Mouse (Mus musculus): ENCODE data around the gene Sec24c.

DNA sequence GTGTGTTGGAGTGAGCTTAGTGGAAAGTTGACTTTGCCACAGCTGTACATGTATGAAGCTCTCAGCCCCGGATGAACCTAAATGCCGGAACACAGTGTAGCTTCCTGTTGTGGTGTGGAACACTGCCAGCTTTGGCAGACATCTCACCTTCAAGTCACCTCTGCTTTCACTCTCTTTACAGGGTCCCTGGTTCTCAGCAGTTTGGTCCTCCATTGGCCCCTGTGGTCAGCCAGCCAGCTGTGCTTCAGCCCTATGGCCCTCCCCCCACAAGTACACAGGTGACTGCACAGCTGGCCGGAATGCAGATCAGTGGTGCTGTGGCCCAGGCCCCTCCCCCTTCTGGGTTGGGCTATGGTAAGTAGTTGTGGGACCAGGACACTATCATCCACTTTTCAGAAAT lies 8.4 kb downstream of the Sec24c start:
- TF ChIP-seq CTCF (IDR thresholded peaks at IDR 0.05; ENCODE audit: low read depth) (no peak), EP300 (IDR thresholded peaks at IDR 0.05; ENCODE audit: low read depth) (no peak)
